Mouse (Mus musculus) megakaryocyte-erythroid progenitor cell, adult 5-6 weeks (primary cell): ENCODE results near the gene Usp1. TPM values are rescaled to one million over a fixed set of nuclear protein-coding genes. Genes with fewer than 3 reads are reported as not detected.
"Not testable (repeated sequence)": the region's sequence is repeated elsewhere in the genome, so short reads cannot be mapped to it uniquely, and the experiment has no call there.

Source experiments
- ATAC-seq: replicated peaks from 2 replicates; pipeline ENCODE4 v1.8.0; 2016; ENCODE audit warnings: mild to moderate bottlenecking, inconsistent platforms; ENCODE audit not compliant: severe bottlenecking, poor library complexity, low FRiP score, low TSS enrichment
- total RNA-seq, 2 experiments: library from RNA; stranded (forward) in 1 of 2; stranded (reverse) in 1 of 2; fragments of 200-1000, 215-1000 nt in 1 of 2; fragments of >200 nt in 1 of 2; fragmentation: Nextera tagmentation in 1 of 2; gene quantifications; 2 replicates each; pipeline ENCODE4 v1.2.3; 2014 to 2017

Usp1 gene
- total RNA-seq, 2 experiments from 2014 or later: 93.8 to 146 TPM

- ATAC-seq: 0 out of 2 replicates have a peak, but pooled peaks have one; percentile 37
These were observed 54.7 kb downstream of the Usp1 start for GRCm38 (mm10) chr4:98978288-98978687.

- no peak for ATAC-seq
These were observed 55.1 kb downstream of the Usp1 start for GRCm38 (mm10) chr4:98978693-98979092.

GRCm38 (mm10) chr4:98979976-98980375, 56.4 kb downstream of the Usp1 start:
- ATAC-seq: not testable (repeated sequence)

- no peak for ATAC-seq
These were observed 61.1 kb downstream of the Usp1 start for GRCm38 (mm10) chr4:98984701-98985100.

Other genes with a start within 250 kb of the Usp1 start
- not detected in 2 replicates for gene L1td1, start 197.1 kb upstream of the Usp1 start, total RNA-seq (2014; fragmentation: Nextera tagmentation)
- gene L1td1, start 197.1 kb upstream of the Usp1 start, total RNA-seq (2017): not detected in 2 replicates
- not detected in 2 replicates for gene Kank4, start 106.3 kb upstream of the Usp1 start, total RNA-seq (2014; fragmentation: Nextera tagmentation)
- gene Kank4, start 106.3 kb upstream of the Usp1 start, total RNA-seq (2017): not detected in 2 replicates
- gene I0C0044D17Rik, start 100.0 kb upstream of the Usp1 start, total RNA-seq (2014; fragmentation: Nextera tagmentation): not detected in 2 replicates
- gene I0C0044D17Rik, start 100.0 kb upstream of the Usp1 start, total RNA-seq (2017): not detected in 2 replicates
- 0.46 TPM in 1 of 2 replicates, not detected in the other for gene Angptl3, start 107.1 kb downstream of the Usp1 start, total RNA-seq (2014; fragmentation: Nextera tagmentation)
- gene Angptl3, start 107.1 kb downstream of the Usp1 start, total RNA-seq (2017): 0.85 TPM in 1 of 2 replicates, not detected in the other
- gene Dock7, start 197.1 kb downstream of the Usp1 start, total RNA-seq (2014; fragmentation: Nextera tagmentation): 40.5 and 58.3 TPM in 2 replicates
- gene Dock7, start 197.1 kb downstream of the Usp1 start, total RNA-seq (2017): 44.3 and 71.8 TPM in 2 replicates